Mouse (Mus musculus) CD4-positive helper T cell, adult 2 months (primary cell): ENCODE data around the gene a.

Experiments
- DNase-seq: peaks from one replicate; pipeline ENCODE4 v3.0.0-alpha.2; 2012; ENCODE audit warnings: low read depth, missing footprints, low spot score

Gene a

DNA sequence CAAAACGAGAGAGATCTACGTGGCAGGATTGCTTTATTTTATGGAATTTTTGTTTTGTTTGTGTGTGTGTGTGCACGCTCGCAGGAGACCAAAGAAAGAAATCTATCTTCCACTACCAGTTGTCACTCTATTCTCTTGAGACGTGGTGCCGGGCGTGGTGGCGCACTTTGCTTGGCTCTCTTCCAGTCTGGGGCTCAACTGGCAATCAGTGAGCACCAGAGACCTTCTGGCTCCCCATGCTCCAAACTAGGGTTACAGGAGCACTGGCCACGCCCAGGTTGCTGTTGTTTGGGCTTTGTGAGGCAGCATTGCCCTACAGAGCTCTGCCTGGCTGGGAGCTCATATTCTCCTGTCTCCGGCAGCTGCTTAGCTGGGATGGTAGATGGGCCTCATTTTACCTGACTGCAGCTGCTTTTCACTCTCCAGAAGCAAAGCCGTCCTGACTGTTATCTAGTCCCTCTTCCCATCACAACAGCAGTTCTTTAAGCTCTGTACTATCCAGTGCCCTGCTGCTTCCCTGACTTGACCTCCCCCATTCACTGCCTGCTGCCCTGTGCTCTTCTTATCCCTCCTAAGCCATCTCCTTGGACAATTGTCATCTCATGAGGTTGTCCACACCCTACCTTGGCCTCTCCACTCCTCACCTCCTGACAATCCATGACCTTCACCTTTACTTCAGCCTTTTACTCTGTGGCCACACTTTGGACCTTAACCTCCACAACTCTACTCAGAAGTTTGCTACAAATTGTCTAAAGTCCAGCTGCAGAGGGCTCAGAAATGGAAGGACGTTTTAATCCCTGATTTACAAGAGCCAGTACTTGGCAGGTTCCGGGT, 299.9 kb downstream of the a start:
- no peak for DNase-seq

DNA sequence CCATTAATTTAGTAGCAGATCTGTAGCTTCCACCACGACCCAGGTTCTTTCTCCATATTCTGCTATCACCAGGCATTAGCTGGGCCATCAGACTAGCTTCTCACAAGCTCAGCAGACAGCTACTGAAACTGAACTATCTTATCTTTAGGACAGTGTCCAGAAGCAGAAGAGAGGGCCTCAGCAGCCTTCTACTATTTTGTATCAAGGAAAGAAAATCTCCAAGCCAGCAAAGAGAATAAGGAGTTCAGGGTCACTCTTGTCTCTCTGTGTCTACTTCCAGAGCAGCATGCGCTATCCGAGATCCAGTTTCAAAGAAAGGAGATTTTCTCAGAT, 300.5 kb downstream of the a start:
- no peak for DNase-seq

DNA sequence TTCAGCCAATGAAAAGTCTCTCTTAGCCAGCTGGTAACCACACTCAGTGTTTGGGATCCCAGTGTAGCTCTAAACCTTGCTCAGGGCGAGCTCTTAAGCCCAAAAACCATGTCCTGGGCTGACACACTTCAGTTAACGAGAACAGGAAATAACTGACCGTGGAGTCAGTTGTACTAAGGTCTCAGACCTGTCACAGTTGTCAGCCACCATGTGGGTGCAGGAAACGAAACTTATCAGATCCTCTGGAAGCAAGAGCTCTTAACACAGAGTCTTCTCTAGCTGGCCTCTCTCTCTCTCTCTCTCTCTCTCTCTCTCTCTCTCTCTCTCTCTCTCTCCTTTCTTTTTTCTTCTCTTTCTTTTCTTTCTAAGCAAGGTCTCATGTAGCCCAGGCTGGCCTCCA, 302.2 kb downstream of the a start:
- DNase-seq, result no peak

DNA sequence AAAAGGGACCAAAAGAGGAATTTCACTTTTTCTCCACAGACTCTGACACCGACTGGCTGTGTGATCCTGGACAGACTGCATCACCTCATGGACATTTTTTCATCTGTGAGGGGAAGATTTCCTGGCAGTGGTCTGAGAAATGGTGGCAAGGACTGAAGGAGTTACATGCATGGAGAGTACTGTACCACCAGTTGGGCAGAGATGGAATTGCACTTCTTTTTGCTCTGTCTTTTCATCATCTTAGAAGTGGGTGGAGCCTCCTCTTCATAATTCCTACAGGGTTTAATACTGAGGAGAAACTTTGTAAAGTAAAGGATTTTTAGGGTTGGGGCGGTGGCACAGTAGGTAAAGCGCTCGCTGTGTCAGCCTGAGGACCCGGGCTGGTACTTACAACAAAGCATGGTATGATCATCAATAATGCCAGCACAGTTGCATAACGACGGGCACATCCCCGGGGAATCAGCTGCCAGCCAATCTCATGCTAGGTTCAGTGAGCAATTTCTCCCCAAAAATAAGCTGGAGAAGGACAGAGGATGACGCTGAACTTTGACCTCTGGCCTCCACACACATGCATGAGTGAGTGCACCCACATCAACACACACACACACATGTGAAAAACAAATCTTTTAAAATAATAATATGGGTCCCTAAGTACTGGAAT, 307.6 kb downstream of the a start:
- no peak for DNase-seq

DNA sequence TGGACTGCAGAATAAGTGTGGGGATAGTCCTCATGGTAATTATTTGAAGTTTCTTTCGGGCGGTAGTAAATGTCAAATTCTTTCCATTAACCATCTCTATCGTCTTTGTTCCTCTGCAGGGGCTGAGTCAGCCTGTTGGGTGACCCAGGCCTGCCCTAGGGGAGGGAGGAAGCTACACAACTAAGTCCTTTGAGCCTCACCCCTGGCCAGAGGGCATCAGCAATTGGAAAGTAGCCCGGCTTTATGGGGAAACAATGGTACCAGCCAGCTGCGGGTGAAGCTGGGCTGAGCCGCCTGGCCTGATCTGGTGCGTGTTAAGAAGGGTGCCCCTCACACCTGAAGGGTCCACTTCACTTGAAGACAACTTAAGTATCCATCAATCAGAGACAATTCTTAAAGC, 308.2 kb downstream of the a start:
- no peak for DNase-seq

DNA sequence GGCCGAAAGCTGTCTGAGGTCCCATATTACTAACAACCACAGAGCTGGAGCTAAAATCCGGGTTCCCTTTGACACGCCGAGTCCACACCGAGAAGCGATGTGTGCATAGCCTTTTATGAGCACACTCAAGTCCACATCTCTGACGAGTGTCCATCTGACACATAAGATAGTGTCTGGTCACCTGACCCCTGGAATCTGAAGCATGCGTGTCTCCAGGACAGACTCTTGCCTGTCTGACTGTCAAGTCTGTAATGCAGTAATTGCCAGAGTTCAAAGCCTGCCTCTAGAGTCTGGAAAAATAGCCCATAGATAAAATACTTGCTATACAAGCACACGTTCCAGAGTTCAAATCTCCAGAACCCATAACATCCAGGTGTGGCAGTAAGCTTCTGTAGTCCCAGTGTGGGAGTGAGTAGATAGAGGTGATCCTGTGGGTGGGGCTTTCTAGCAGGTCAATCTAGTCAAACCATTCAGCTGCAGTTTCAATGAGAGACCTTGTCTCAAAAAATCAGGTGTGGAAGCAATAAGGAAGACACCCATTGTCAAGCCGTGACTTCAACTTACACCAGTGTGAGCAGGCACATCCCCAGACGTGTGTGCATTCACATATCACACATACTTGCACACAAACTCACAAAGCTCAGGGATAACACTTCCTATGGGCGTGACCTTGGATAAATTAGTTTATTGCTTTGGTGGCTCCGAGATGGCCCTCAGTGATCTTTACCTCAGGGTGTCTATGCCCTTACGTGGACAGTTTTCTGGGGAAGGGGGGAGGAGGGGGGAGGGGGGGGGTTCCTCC, 309.0 kb downstream of the a start:
- no peak for DNase-seq
